Mouse (Mus musculus) lung, adult 18-20 months (tissue): Measurements from ENCODE around the gene Olfr713.

Source experiments
- DNase-seq, 2 experiments: peaks; one replicate each; pipeline ENCODE4 v3.0.0; 2022; ENCODE audit warnings: mixed read lengths in 2 of 2

The Olfr713 gene

DNA sequence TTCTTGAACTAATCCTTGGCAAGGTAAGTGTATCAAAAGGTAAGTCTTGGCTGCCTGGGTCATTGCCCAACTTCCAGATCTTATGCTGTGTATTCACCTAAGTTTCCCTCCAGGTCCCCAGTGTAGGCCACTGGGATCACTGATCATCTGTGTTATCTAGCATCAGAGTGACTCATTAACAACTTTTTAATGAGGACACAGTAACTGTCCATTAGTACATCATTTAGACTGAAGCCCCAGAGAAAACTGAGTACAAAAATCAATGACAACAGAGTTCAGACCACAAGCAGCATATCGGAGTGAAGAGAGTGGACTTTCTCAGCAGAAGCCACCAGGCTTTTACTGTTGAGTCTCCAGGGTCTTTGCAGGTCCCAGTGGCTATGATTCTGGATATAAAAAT lies at the start of gene Olfr713:
TSS of gene Olfr713 (plus strand) at position 301 of the 400 bp plus-strand sequence.
- no peak for DNase-seq

DNA sequence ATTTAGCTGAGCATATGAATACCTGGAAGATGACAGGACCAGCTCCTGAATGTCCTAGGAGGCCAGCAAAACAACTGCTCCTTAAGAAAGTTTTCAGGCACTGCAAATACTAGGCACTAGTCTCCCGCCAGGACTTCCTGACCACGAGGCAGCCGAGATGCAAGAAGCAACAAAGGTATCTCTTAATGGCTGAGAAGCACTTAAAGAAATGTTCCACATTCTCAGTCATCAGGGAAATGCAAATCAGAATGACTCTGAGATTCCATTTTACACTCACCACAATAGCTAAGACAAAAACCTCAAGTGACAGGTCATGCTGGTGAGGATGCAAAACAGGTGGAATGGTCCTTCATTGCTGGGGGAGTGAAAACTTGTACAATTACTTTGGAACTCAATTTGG lies 45.7 kb upstream of the Olfr713 start:
- no peak for DNase-seq

DNA sequence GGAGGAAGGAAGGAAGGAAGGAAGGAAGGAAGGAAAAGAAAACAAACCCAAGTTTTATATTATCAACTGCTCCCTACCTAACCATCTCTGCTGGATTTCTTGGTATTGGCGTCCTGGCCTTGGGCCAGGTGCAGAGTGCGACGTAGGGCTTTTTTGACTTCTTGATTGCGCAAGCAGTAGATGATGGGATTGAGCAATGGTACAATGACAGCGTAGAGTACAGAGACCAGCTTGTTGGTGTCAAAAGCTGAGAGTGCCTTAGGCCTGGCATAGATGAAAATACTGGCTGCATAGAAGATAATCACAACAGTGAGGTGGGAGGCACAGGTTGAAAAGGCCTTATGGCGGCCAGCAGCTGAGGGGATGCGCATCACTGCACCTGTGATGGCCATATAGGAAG lies 30.2 kb upstream of the Olfr713 start:
- DNase-seq: no peak

DNA sequence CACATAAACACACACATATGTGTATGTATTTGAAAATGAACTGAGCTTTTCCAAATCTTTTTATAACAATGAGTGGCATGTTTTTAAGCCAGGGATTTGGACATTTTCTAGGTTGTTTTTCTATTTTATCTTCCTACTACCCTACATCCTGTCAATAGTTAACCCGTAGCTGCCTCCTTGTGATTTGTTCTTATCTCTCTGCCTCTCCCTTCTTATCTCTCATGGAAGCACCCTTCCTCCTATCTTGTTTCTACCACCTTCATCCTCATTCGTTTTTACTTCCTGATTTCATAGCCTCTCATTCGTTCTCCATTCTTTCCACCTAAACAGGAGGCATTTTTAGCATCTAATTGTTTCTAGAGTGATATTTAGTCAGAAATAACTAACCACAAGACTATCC lies 26.8 kb upstream of the Olfr713 start:
- DNase-seq: no peak

DNA sequence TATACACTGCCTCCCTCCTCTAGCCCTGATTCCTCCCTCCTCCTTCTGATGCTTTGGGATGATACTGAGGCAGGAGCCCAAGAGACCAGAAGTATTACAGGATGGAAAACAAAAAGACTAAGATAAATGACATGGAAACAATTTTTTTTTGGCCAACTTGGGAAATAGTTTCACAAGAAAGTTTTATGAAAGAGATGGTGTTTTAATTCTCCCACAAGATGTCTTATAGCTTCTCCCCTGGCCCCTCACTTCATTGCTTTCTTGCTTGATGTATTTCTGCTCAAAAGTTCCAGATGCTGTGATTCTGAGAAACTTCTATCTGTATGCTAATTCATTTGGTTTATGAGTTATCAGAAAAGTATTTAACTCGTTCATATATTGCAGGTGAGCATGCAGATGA lies 25.0 kb upstream of the Olfr713 start, which contains the start of gene Olfr2:
TSS of gene Olfr2 (minus strand) at position 101 of the 400 bp plus-strand sequence.
- no peak for DNase-seq

DNA sequence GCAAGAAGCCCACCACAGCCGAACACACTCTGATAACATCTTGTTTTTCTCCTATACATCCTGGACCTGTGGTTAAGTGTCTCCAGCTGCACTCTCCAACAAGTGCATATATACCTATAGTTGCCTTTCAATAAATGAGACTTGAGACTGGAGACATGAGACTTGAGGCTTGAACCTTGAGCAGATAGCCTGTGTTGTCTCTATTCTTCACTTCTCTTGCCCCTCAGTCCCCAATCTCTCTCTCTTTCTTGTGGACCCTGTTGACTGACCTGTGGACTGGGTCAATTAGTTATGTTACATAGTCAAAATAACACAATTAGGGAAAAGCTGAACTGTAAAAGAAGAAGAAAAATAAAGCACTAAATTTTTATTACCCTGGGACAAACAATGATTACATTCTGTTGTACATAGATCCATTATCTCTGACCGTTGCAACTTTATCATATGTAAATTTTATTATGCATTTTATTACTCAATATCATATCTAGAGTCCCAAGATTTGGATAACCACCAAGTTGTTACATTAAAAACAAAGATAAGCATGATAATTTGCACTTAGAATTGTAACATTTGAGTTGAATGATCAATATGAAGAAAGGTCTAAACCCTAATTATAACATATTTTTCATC lies 9.1 kb downstream of the Olfr713 start:
- no peak for DNase-seq

GRCm38 (mm10) chr7:107043136-107043535 lies 12.2 kb downstream of the Olfr713 start:
- DNase-seq: no peak

DNA sequence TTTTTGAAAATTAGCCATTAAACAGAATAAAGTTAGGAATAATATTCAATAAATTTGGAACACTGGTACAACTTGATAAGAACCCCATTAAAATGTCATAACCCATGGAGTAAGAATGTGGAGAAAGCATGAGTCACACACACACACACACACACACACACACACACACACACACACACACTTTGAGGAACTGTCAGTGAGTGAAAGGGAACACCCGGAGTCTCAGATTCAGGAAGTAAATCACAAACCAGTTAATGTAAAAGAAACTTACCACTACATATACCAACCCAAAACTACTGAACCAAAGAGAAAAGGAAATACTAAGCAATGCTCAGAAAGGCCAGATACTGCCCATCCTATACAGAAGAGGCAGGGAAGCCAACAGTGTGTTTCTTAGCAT lies 13.4 kb downstream of the Olfr713 start:
- no peak for DNase-seq

- DNase-seq: peak in 1 of 2 experiments; percentile 21
These were observed 14.9 kb downstream of the Olfr713 start for GRCm38 (mm10) chr7:107045833-107046232.

DNA sequence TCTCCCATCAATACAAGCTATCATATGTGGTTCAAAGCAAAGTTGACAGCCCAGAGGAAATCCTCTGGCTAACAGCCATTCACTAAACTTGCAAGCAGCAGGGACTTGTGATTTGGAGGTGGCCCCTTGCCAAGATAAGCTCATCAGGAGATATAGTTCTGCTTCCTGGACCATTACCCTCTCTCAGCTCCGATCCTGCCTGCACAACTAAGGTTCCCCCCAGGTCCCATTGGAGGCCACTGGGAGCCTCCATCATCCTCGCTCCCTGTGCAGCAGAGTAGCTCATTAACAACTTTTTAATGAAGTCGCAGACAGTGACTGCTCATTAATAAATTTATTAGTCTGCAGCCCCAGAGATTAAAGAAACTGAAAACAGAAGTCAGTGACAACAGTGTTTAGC lies 16.6 kb downstream of the Olfr713 start:
- no peak for DNase-seq

DNA sequence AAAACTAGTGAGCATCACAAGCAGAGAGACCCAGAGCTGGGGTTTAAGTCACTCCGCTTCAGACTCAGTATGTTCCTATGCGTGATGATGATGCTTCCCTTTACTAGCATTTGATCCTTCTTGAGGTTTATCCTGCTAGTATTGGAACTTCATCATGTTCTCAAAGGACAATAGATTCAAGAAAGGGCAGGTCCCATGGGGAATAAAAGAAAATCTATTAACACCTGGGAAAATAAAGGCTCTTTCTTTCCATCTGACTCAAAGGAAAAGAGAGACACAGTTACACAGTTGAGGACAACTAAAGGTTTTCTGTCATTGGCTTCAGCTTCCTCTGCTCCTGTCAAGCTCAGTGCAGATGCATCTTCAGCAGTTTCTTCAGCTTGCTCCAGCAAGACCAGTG lies 39.7 kb downstream of the Olfr713 start, which contains the start of gene Olfr714:
TSS of gene Olfr714 (plus strand) at position 301 of the 400 bp plus-strand sequence.
- DNase-seq: no peak
